Mouse (Mus musculus): ENCODE results near the gene Gpi1.

Gpi1 gene

DNA sequence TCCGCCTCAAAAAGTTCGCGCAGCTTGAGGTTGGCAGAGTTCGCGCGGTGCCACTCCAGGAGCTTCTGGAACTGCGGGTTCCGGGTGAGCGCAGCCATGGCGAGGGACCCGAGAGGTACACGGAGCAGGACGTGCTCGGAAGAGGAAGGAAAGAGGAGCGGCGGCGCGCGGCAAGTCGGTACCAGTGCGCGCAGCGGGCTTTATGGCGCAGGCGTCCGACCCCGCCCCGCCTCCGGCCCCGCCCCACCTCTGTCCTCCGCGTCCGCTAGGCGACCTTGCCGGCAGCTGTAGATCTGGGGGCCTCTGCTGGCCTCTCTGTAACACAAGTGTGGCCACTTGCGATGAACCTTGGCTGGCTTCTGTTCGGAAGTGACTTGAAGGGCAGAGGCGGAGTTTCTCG, at the start of gene Gpi1:
TSS of gene Gpi1 (minus strand) at position 221 of the 400 bp plus-strand sequence.
- peak; percentile 93 for DNase-seq (ENCODE audit: low read depth)

DNA sequence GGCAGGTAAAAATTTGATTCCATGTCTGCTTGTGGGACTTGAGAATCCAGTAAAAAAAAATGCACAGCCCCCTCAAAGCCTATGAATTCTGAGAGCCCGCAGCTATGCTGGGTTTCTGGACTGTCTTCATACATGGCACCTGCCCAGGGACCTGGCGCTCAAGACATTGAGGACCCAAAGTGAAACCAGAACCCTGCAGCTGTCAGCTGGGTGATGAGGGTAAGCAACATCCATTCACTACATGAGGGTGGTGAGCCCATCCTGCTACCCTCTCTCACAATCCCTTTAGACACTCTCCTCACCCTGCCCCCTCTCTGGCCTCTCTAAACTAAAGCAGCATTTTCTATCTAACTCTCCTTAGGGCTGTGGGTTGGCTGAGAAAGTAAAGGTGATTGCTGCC, 47.5 kb upstream of the Gpi1 start:
- no peak for DNase-seq (ENCODE audit: low read depth)

- no peak for DNase-seq (ENCODE audit: low read depth)
Observed at GRCm38 (mm10) chr7:34276066-34276465, 45.9 kb upstream of the Gpi1 start.

- DNase-seq (ENCODE audit: low read depth): peak; percentile 11
Observed at GRCm38 (mm10) chr7:34272465-34272864, 42.3 kb upstream of the Gpi1 start.

DNA sequence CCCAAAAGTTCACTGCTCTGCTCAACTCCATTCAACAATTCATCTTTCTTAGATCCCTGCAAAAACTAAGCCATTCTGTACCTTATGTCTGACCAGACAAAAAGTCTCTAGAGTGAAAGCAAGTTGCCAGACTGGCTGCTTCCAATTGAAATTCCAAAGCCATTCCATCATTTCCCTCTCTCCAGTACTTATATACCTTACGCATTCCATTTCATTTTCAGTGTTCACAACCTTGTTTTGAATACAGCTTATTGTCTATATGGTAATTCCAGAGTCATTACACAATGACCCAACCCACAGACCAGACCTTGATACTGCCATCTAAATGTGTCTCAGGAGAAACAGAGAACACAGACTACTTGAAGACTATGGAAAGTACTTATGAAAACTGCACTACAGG, 38.3 kb upstream of the Gpi1 start:
- no peak for DNase-seq (ENCODE audit: low read depth)

DNA sequence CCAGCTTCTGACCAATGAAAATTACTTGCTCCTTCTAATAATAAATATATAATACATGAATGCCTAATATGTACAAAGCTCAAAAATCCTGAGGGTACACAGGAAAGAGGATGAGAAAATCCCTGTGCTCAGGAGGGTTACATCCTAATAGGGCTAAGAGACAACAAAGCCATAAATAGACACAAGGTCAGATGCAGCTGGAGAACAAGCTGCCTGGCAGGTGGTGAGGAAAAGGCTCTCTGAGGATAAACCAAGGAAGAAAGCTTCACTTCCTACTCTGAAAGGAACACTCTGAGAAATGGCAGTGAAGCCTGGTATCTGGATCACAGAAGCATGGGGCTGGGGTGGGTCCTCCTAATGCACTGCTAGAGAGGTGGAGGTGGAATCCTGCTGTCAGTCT, 36.3 kb upstream of the Gpi1 start:
- DNase-seq (ENCODE audit: low read depth): no peak

DNA sequence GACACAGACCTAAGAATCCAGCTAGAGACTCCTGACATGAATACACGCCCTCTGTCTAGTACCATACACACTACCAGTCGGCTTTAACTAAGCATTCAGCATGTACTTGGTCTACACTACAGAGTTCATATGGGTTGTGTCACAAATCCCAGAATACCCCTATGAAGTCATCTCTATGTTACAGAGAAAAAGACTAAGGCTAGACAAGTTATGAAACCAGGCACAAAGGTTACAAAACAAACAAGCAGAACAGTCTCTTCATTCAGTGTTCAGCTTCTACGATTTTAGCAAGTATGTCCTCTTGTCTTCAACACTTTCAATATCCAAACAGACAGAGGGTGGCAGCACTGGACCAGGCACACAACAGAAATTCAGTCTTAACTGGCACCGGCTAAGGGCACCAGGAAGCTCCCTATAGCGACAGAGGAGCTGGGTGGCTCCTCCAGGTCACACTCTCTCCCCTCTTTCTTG, 35.8 kb upstream of the Gpi1 start:
- peak; percentile 63 for DNase-seq (ENCODE audit: low read depth)

DNA sequence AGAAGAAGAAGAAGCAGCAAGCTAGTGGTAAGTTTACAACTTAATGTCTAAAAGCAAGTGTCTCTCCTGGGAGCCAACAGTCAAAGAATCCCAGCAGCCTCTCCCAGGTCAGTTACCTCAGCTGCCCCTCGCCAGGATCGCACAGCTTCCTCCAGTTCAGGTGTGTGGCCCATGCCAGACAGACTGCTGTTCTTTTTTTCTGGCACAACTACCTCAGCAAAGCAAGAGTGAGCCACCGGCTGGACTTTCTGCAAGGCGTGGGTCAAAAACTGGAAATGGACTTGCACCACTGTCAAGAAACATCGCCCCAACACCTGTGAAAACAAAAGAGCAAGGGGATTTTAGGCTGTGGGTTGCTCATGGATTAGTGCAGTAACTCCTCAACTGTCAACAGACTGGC, 33.3 kb upstream of the Gpi1 start:
- DNase-seq (ENCODE audit: low read depth): no peak

DNA sequence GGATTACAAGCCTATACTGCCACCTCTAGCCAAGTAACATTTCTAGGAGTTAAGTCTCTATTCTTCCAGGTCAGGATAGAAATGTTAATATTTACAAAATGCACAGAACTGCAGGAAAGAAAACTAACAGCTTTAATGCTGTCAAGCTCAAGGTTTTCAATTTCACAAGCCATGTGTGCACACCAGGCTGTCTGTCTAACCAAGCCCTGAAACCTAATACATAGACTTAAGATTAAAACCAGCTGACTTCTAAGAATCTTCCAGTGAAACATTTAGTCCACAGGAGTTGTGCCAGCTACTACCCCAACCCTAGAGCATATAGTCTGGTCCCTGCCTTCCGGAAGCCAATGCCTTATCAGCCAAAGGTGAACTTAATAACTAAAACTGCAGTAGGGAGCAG, 28.3 kb upstream of the Gpi1 start:
- no peak for DNase-seq (ENCODE audit: low read depth)

GRCm38 (mm10) chr7:34257279-34257678, 27.1 kb upstream of the Gpi1 start:
- no peak for DNase-seq (ENCODE audit: low read depth)

GRCm38 (mm10) chr7:34255916-34256315, 25.8 kb upstream of the Gpi1 start:
- DNase-seq (ENCODE audit: low read depth): no peak

GRCm38 (mm10) chr7:34255137-34255536, 25.0 kb upstream of the Gpi1 start:
- no peak for DNase-seq (ENCODE audit: low read depth)

DNA sequence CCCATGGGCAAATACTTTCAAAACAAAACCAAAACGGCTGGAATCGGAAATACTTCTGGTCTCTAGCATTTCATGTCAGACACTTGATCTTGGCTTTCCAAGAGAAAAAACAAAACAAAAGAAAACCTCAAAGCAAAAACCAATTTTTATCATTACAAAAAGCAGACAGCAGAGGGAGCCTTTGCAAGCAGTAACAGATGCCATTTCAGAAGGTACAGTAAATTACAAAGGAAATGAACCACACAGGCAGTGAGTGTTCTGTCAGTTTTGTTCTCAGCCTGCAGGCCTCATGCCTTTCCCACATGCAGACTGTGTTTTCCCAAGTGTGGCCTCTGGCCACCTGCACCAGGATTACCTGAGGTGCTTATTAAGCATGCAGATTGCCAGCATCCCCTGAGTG, 21.9 kb upstream of the Gpi1 start:
- DNase-seq (ENCODE audit: low read depth): peak; percentile 62

- no peak for DNase-seq (ENCODE audit: low read depth)
Observed at GRCm38 (mm10) chr7:34250738-34251137, 20.6 kb upstream of the Gpi1 start, which contains the start of gene Gm6096. TSS of gene Gm6096 (plus strand) at chr7:34251038.

GRCm38 (mm10) chr7:34246870-34247499, 16.8 kb upstream of the Gpi1 start:
- no peak for DNase-seq (ENCODE audit: low read depth)

DNA sequence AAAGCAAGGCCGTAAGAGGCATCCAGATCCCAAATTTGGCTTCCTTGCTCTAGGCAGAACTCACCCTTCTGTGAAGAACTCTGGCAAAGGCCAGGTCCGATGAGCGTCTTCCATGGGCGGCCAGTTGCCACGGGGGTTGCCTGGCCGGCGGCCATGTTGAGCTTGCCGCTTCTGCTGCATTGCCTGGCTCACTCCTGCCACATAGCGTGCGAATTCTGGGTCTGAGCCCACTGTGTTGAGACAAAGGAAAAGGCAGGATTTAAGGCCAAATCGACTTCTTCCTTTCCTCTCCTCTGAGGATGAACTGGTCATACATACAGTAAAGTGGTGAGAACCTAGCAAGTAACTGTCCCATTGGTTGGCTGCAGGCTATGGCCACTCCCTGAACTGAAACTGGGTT, 12.0 kb upstream of the Gpi1 start:
- no peak for DNase-seq (ENCODE audit: low read depth)

DNA sequence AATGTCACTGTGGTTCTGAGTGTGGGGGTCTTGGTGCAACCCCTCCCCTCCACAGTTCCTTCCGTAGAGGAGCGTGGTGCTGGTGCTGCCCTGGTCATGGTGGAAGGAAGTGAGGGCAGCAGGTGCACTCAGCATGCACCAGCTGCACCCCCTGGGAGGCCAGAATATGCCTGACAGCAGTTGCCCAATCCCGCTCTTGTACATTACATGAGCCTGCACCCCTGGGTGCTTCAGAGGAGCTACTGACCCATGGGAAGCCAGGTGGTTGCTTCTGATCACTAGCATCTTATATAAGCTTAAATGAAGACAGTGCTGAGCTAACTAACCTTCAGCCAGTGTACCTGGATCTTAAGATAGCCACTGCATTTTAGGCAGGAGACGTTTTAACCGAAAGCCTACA, 8.0 kb upstream of the Gpi1 start:
- no peak for DNase-seq (ENCODE audit: low read depth)

DNA sequence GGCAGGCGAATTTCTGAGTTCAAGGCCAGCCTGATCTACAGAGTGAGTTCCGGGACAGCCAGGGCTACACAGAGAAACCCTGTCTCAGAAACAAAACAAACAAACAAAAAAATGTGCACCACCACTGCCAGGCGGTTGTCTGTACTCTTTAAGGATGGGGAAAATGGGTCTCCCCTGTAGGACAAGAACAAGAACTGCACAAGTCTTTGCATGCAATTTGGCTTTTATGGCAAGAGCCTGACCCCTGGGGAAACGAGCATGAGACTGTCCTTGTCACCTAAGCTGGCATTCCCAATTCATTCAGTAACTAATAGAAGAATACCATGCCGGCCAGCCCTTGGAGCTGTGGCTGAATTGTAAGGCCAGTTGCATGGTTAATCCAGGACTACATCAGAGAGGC, 5.5 kb upstream of the Gpi1 start:
- peak; percentile 23 for DNase-seq (ENCODE audit: low read depth)

DNA sequence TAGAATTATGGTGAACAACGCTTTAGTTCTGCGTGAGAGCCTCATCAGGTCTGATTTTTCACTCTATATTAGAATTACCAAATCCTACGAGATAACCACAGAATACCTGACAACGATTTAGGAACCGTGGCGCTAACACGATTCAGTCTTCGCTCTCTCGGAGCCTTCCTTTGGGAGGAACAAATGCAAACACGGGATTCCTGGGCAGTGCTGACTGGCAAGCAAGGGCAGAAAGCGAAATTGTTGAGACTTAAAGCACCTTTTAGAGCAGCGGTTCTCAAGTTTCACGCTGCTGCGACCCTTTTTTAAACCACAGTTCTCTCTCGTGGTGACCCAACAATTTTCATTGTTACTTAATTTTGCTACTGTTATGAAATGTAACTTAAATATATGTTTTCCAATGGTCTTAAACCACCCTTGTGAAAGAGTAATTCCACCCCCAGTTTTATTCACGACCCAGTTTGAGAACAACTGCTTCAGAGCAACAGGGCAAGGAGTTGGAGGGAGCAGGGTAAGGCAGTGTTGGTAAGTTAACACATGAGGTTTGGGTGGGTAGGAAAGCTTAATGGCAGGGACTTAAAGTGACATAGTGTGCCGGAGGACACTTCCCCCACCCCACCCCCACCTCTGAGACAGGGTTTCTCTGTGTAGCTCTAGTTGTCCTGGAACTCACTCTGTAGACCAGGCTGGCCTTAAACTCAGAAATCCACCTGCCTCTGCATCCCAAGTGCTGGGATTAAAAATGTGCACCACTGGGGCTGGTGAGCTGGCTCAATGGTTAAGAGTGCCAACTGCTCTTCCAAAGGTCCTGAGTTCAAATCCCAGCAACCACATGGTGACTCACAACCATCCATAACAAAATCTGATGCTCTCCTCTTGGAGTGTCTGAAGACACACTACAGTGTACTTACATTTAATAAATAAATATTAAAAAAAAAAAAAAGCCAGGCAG, 4.8 kb upstream of the Gpi1 start:
- no peak for DNase-seq (ENCODE audit: low read depth)

- DNase-seq (ENCODE audit: low read depth): peak; percentile 99
Observed at GRCm38 (mm10) chr7:34233909-34234609, 3.9 kb upstream of the Gpi1 start.

DNA sequence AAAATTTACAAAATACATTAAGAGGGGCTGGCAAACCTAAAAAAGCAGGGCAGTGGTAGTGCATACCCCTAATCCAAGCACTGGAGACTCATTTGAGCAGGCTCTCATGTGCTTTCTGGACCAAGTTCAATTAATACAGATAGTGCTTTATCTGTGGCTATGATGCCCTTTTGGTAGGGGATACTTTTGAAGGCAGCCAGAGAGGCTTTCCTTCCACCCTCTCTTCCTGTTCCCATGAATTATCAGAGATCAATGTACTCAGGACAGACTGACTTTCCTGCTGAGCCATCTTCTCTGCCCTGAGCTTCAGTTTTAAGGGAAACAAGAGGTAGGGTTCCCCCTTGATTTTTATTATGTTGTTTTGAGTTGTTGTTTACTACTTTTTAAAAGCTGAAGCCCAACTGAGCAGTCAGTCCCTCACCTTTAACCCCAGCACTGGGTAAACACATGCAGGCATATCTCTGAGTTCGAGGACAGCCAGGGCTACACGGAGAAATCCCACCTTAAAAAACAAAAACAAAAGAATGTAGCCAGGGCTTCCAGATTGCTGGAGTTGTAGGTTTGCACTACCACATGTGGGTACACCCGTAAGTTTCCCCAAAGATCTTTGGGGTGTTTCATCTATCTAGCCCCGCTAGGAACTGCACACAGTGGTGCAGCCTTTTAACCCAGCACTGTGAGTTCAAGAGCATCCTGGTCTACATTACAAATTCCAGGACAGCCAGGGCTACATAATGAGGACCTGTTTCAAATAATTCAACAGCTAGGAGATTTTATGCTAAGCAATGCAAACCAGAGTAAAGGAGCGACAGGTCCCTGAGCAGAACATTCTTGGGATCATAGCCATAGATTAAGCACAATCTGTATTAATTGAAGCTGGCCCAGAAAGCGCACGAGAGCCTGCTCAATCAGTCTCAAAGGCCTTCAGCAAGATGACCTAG, 2.9 kb upstream of the Gpi1 start:
- DNase-seq (ENCODE audit: low read depth): no peak

Measured in induced T-regulatory cell, adult 2 months (primary cell).